Mouse (Mus musculus): Measurements from ENCODE around the gene Gm49630.
"Not testable (repeated sequence)": the region's sequence is repeated elsewhere in the genome, so short reads cannot be mapped to it uniquely, and the experiment has no call there.

Gm49630 gene

GRCm38 (mm10) chr17:7366676-7367374 is 5.0 kb downstream of the Gm49630 start:
- not testable (repeated sequence) for DNase-seq (ENCODE audit: low spot score in 2 of 2)

- DNase-seq (ENCODE audit: low spot score in 2 of 2), result not testable (repeated sequence)
Observed at GRCm38 (mm10) chr17:7366265-7366664, 5.5 kb downstream of the Gm49630 start.

GRCm38 (mm10) chr17:7365615-7366014 is 6.2 kb downstream of the Gm49630 start:
- not testable (repeated sequence) for DNase-seq (ENCODE audit: low spot score in 2 of 2)

GRCm38 (mm10) chr17:7360749-7361465 is 10.9 kb downstream of the Gm49630 start:
- DNase-seq (ENCODE audit: low spot score in 2 of 2), result not testable (repeated sequence)

- DNase-seq (ENCODE audit: low spot score in 2 of 2), result not testable (repeated sequence)
Observed at GRCm38 (mm10) chr17:7359806-7360205, 12.0 kb downstream of the Gm49630 start.

- DNase-seq (ENCODE audit: low spot score in 2 of 2), result not testable (repeated sequence)
Observed at GRCm38 (mm10) chr17:7352596-7352995, 19.2 kb downstream of the Gm49630 start, which contains the start of gene Ttll2. Gene Ttll2 (minus strand): TSS chr17:7352696.

GRCm38 (mm10) chr17:7348765-7349164 is 23.0 kb downstream of the Gm49630 start:
- not testable (repeated sequence) for DNase-seq (ENCODE audit: low spot score in 2 of 2)

GRCm38 (mm10) chr17:7337381-7337780 is 34.4 kb downstream of the Gm49630 start:
- not testable (repeated sequence) for DNase-seq (ENCODE audit: low spot score in 2 of 2)

- DNase-seq (ENCODE audit: low spot score in 2 of 2), result not testable (repeated sequence)
Observed at GRCm38 (mm10) chr17:7332745-7333144, 39.0 kb downstream of the Gm49630 start.

GRCm38 (mm10) chr17:7326415-7326814 is 45.4 kb downstream of the Gm49630 start:
- DNase-seq (ENCODE audit: low spot score in 2 of 2), result not testable (repeated sequence)

GRCm38 (mm10) chr17:7324346-7324745 is 47.4 kb downstream of the Gm49630 start, which contains the start of gene Tcp10a:
Gene Tcp10a (plus strand): TSS chr17:7324646.
- not testable (repeated sequence) for DNase-seq (ENCODE audit: low spot score in 2 of 2)

GRCm38 (mm10) chr17:7319789-7320188 is 52.0 kb downstream of the Gm49630 start:
- not testable (repeated sequence) for DNase-seq (ENCODE audit: low spot score in 2 of 2)

- DNase-seq (ENCODE audit: low spot score in 2 of 2), result not testable (repeated sequence)
Observed at GRCm38 (mm10) chr17:7315693-7316382, 55.9 kb downstream of the Gm49630 start.

- DNase-seq (ENCODE audit: low spot score in 2 of 2), result peak; percentile 53 to 61
Observed at GRCm38 (mm10) chr17:7306278-7307196, 65.2 kb downstream of the Gm49630 start.

Measured in frontal cortex, postnatal 14 days (tissue).